Mouse (Mus musculus) kidney, embryonic 16.5 days (tissue): ENCODE data around the gene Tmem131. TPM values are rescaled to one million over a fixed set of nuclear protein-coding genes. Genes with fewer than 3 reads are reported as not detected.

ENCODE experiments used
- ATAC-seq: fragments of 200-750 bp; cut with Nextera tagmentation; 2 replicates; pipeline ENCODE4 v1.8.0; 2017; ENCODE audit warnings: moderate TSS enrichment; ENCODE audit not compliant: low FRiP score, low TSS enrichment
- H3K27ac ChIP-seq: fragments of 300-500 bp; sonication (generic); 2 replicates; pipeline ENCODE4 v1.5.1; 2014; ENCODE audit warnings: low read length
- H3K27me3 ChIP-seq: fragments of 300-500 bp; sonication (generic); 2 replicates; pipeline ENCODE4 v1.6.1; 2014; ENCODE audit warnings: low read length, control low read depth, mixed read lengths; ENCODE audit not compliant: insufficient read depth
- H3K36me3 ChIP-seq: fragments of 300-500 bp; sonication (generic); 2 replicates; pipeline ENCODE4 v1.6.1; 2014; ENCODE audit warnings: low read length, control low read depth, mixed read lengths; ENCODE audit not compliant: insufficient read depth
- H3K4me1 ChIP-seq: fragments of 300-500 bp; sonication (generic); 2 replicates; pipeline ENCODE4 v1.6.1; 2014; ENCODE audit warnings: low read length, control low read depth, mixed read lengths; ENCODE audit not compliant: insufficient read depth
- H3K4me2 ChIP-seq: fragments of 300-500 bp; sonication (generic); replicated peaks from 2 replicates; pipeline ENCODE4 v1.6.1; 2014; ENCODE audit warnings: low read depth, low read length
- H3K4me3 ChIP-seq: fragments of 300-500 bp; sonication (generic); 2 replicates; pipeline ENCODE4 v1.5.1; 2014; ENCODE audit warnings: mild to moderate bottlenecking, low read length
- H3K9ac ChIP-seq: fragments of 300-500 bp; sonication (generic); replicated peaks from 2 replicates; pipeline ENCODE4 v1.6.1; 2014; ENCODE audit warnings: low read length
- H3K9me3 ChIP-seq: fragments of 300-500 bp; sonication (generic); 2 replicates; pipeline ENCODE4 v1.6.1; 2016; ENCODE audit warnings: low read length, control low read depth
- WGBS: fragments of 180-500 bp; shearing (Covaris S2); extraction: QIAGEN DNeasy Blood & Tissue Kit; methylation state at CpG from one replicate; pipeline ENCODE4 v1.1.7; 2014; 5-methylcytosine and 5-hydroxymethylcytosine counted together
- polyA plus RNA-seq: library from polyadenylated mRNA; unstranded; fragments of >200 nt; fragmentation: Nextera tagmentation; extraction: Ambion mirVana; gene quantifications from 2 replicates; pipeline ENCODE4 v1.2.1, GENCODE M21; 2015

Gene Tmem131
- 9.6 and 11.5 TPM in 2 replicates for polyA plus RNA-seq

GRCm38 (mm10) chr1:36943653-36944052 lies at the start of gene Tmem131:
Gene Tmem131, minus strand, starts transcription at chr1:36943666.
- Histone ChIP-seq H3K27me3 (no peaks in the 10 kb centered on the region), H3K4me3 (no peak within 1 kb of the TSS), H3K27ac (no peak within 1 kb of the TSS), H3K36me3 (no peaks in the 10 kb centered on the region), H3K9ac (no peak within 1 kb of the TSS), H3K4me2 (no peak within 1 kb of the TSS), H3K9me3 (no peaks in the 10 kb centered on the region), H3K4me1 (peaks cover 4% of the 10 kb centered on the region; the same call in 1 of the 2 replicates)
- 70% methylated on average over 5 of the region's 5 CpGs for WGBS
- no peak for ATAC-seq

- no peak for ATAC-seq
- Histone ChIP-seq H3K27me3 (no peaks in the 10 kb centered on the region), H3K9me3 (no peaks in the 10 kb centered on the region), H3K4me2 (no peak overlapping the region), H3K4me1 (no peaks in the 10 kb centered on the region), H3K9ac (no peak overlapping the region), H3K4me3 (no peak overlapping the region), H3K27ac (no peak overlapping the region), H3K36me3 (no peaks in the 10 kb centered on the region)
- WGBS: 58% methylated on average over 6 of the region's 6 CpGs
These were observed 45.1 kb upstream of the Tmem131 start for GRCm38 (mm10) chr1:36988561-36988960.

GRCm38 (mm10) chr1:36988161-36988560 lies 44.7 kb upstream of the Tmem131 start:
- Histone ChIP-seq H3K36me3 (no peaks in the 10 kb centered on the region), H3K27ac (no peak overlapping the region)
- WGBS: 72% methylated on average over 6 of the region's 6 CpGs

GRCm38 (mm10) chr1:36987172-36988148 lies 44.0 kb upstream of the Tmem131 start:
- Histone ChIP-seq H3K4me2 (no peak overlapping the region), H3K36me3 (no peaks in the 10 kb centered on the region), H3K9ac (no peak overlapping the region), H3K4me1 (no peaks in the 10 kb centered on the region), H3K4me3 (no peak overlapping the region), H3K27me3 (no peaks in the 10 kb centered on the region), H3K9me3 (no peaks in the 10 kb centered on the region), H3K27ac (no peak overlapping the region)
- WGBS: 81% methylated on average over 10 of the region's 10 CpGs
- ATAC-seq: no peak

More at GRCm38 (mm10) chr1:36988161-36988560, 44.7 kb upstream of the Tmem131 start:
- Histone ChIP-seq H3K9ac (no peak overlapping the region), H3K4me1 (no peaks in the 10 kb centered on the region), H3K4me2 (no peak overlapping the region), H3K4me3 (no peak overlapping the region), H3K9me3 (no peaks in the 10 kb centered on the region), H3K27me3 (no peaks in the 10 kb centered on the region)
- no peak for ATAC-seq

GRCm38 (mm10) chr1:36986396-36987160 lies 43.1 kb upstream of the Tmem131 start:
- Histone ChIP-seq H3K27me3 (no peaks in the 10 kb centered on the region), H3K9ac (no peak overlapping the region), H3K27ac (no peak overlapping the region), H3K4me2 (no peak overlapping the region), H3K36me3 (no peaks in the 10 kb centered on the region), H3K9me3 (no peaks in the 10 kb centered on the region), H3K4me1 (no peaks in the 10 kb centered on the region), H3K4me3 (no peak overlapping the region)
- 79% methylated on average over 14 of the region's 14 CpGs for WGBS
- ATAC-seq: no peak

GRCm38 (mm10) chr1:36985896-36986295 lies 42.4 kb upstream of the Tmem131 start:
- Histone ChIP-seq H3K9ac (no peak overlapping the region), H3K4me3 (no peak overlapping the region), H3K36me3 (no peaks in the 10 kb centered on the region), H3K9me3 (no peaks in the 10 kb centered on the region), H3K27ac (no peak overlapping the region), H3K4me1 (no peaks in the 10 kb centered on the region), H3K4me2 (no peak overlapping the region), H3K27me3 (no peaks in the 10 kb centered on the region)
- no peak for ATAC-seq
- 58% methylated on average over 6 of the region's 6 CpGs for WGBS

- H3K27me3 ChIP-seq: no peaks in the 10 kb centered on the region
- no peak overlapping the region for H3K4me2 ChIP-seq
- no peak overlapping the region for H3K27ac ChIP-seq
- no peaks in the 10 kb centered on the region for H3K4me1 ChIP-seq
- H3K4me3 ChIP-seq: no peak overlapping the region
- no peak for ATAC-seq
- H3K9me3 ChIP-seq: no peaks in the 10 kb centered on the region
- no peaks in the 10 kb centered on the region for H3K36me3 ChIP-seq
- WGBS: 24% methylated on average over 6 of the region's 6 CpGs
- H3K9ac ChIP-seq: no peak overlapping the region
These were observed 40.9 kb upstream of the Tmem131 start for GRCm38 (mm10) chr1:36984406-36984805.

GRCm38 (mm10) chr1:36983754-36984153 lies 40.3 kb upstream of the Tmem131 start:
- no peaks in the 10 kb centered on the region for H3K36me3 ChIP-seq
- H3K9ac ChIP-seq: no peak overlapping the region
- no peaks in the 10 kb centered on the region for H3K4me1 ChIP-seq
- ATAC-seq: no peak
- no peak overlapping the region for H3K27ac ChIP-seq
- no peaks in the 10 kb centered on the region for H3K9me3 ChIP-seq
- 17% methylated on average over 4 of the region's 4 CpGs for WGBS
- H3K4me3 ChIP-seq: no peak overlapping the region
- no peak overlapping the region for H3K4me2 ChIP-seq
- H3K27me3 ChIP-seq: no peaks in the 10 kb centered on the region

GRCm38 (mm10) chr1:36982191-36982961 lies 38.9 kb upstream of the Tmem131 start:
- H3K36me3 ChIP-seq: no peaks in the 10 kb centered on the region
- 88% methylated on average over 9 of the region's 9 CpGs for WGBS
- H3K4me1 ChIP-seq: no peaks in the 10 kb centered on the region
- H3K27me3 ChIP-seq: no peaks in the 10 kb centered on the region
- no peak overlapping the region for H3K9ac ChIP-seq
- no peak overlapping the region for H3K4me3 ChIP-seq
- ATAC-seq: no peak
- H3K4me2 ChIP-seq: no peak overlapping the region
- H3K9me3 ChIP-seq: no peaks in the 10 kb centered on the region
- H3K27ac ChIP-seq: no peak overlapping the region
